Mouse (Mus musculus): ENCODE measurements around the gene Tsga10.
"Not testable (repeated sequence)": the region's sequence is repeated elsewhere in the genome, so short reads cannot be mapped to it uniquely, and the experiment has no call there.

Tsga10 gene

GRCm38 (mm10) chr1:37719761-37720640, 146.2 kb downstream of the Tsga10 start, which contains the start of gene 2010300C02Rik:
TSS of gene 2010300C02Rik (minus strand) at chr1:37720085.
- TF ChIP-seq CTCF (conservative IDR thresholded peaks at IDR 0.05; ENCODE audit: low read length) = no peak
- no peak for TF ChIP-seq POU5F1 (IDR thresholded peaks at IDR 0.05; ENCODE audit: borderline replicate concordance, low read length)
- TF ChIP-seq NANOG (IDR thresholded peaks at IDR 0.05; ENCODE audit: borderline replicate concordance, low read length) = no peak
- H3K4me1 ChIP-seq (replicated peaks; ENCODE audit: low read depth, low read length) = peaks cover 17% of the 10 kb centered on the region
- H3K9me3 ChIP-seq (ENCODE audit: low read length) = no peaks in the 10 kb centered on the region
- H3K27me3 ChIP-seq (ENCODE audit: insufficient read depth, low read length) = peaks cover 53% of the 10 kb centered on the region
- H3K36me3 ChIP-seq (ENCODE audit: insufficient read depth, low read length) = no peaks in the 10 kb centered on the region
- peak within 1 kb of the TSS; percentile 85 for H3K4me3 ChIP-seq (replicated peaks; ENCODE audit: low read length)

DNA sequence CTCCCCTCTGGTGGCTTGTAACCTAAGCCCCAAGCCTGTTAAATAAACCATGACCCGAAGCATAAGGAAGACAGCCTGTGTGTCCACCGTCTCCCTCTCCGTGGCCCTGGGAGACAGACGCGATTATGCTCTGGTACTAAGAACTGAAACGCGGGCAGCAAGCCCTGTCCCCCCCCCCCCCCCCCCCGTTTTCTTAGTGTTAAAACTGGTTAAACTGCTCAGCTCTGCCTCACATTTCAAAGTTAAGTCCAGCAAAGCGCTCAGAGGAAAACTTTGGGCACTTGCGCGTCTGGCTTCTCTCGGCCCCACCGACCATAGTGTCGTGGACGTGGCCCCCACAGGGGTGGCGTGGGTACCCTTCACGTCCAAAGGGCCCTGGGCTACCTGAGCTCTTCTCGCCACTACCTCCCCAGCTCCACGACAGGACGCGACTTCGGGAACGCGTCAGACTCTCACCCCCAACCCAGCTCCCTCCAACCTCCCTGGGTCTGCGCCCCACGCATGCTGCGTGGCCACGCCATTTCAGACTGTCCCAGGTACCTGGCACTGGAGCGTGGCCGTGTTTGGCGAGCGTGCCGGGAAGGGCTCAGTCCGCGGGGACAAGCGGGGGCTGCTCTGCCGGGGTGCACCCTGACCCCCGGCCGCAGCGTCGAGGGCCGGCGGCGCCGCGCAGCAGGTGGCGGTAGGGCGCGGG, 147.1 kb downstream of the Tsga10 start:
- H3K36me3 ChIP-seq (ENCODE audit: insufficient read depth, low read length) = no peaks in the 10 kb centered on the region
- no peak for TF ChIP-seq POU5F1 (IDR thresholded peaks at IDR 0.05; ENCODE audit: borderline replicate concordance, low read length)
- no peak for TF ChIP-seq NANOG (IDR thresholded peaks at IDR 0.05; ENCODE audit: borderline replicate concordance, low read length)
- no peak for TF ChIP-seq CTCF (conservative IDR thresholded peaks at IDR 0.05; ENCODE audit: low read length)
- H3K4me3 ChIP-seq (replicated peaks; ENCODE audit: low read length) = peak overlapping the region; percentile 85
- H3K27me3 ChIP-seq (ENCODE audit: insufficient read depth, low read length) = peaks cover 53% of the 10 kb centered on the region
- no peaks in the 10 kb centered on the region for H3K9me3 ChIP-seq (ENCODE audit: low read length)
- peaks cover 17% of the 10 kb centered on the region for H3K4me1 ChIP-seq (replicated peaks; ENCODE audit: low read depth, low read length)

- TF ChIP-seq NANOG (IDR thresholded peaks at IDR 0.05; ENCODE audit: borderline replicate concordance, low read length) (no peak), POU5F1 (IDR thresholded peaks at IDR 0.05; ENCODE audit: borderline replicate concordance, low read length) (no peak), CTCF (conservative IDR thresholded peaks at IDR 0.05; ENCODE audit: low read length) (no peak)
- H3K27me3 ChIP-seq (ENCODE audit: insufficient read depth, low read length) = peaks cover 53% of the 10 kb centered on the region
- peaks cover 17% of the 10 kb centered on the region for H3K4me1 ChIP-seq (replicated peaks; ENCODE audit: low read depth, low read length)
- H3K9me3 ChIP-seq (ENCODE audit: low read length) = no peaks in the 10 kb centered on the region
- no peaks in the 10 kb centered on the region for H3K36me3 ChIP-seq (ENCODE audit: insufficient read depth, low read length)
- H3K4me3 ChIP-seq (replicated peaks; ENCODE audit: low read length) = no peak overlapping the region
These were observed 147.7 kb downstream of the Tsga10 start for GRCm38 (mm10) chr1:37718516-37718915.

GRCm38 (mm10) chr1:37717415-37718195, 148.6 kb downstream of the Tsga10 start:
- no peak overlapping the region for H3K4me3 ChIP-seq (replicated peaks; ENCODE audit: low read length)
- TF ChIP-seq CTCF (conservative IDR thresholded peaks at IDR 0.05; ENCODE audit: low read length) = no peak
- TF ChIP-seq POU5F1 (IDR thresholded peaks at IDR 0.05; ENCODE audit: borderline replicate concordance, low read length) = no peak
- TF ChIP-seq NANOG (IDR thresholded peaks at IDR 0.05; ENCODE audit: borderline replicate concordance, low read length) = no peak
- peaks cover 17% of the 10 kb centered on the region for H3K4me1 ChIP-seq (replicated peaks; ENCODE audit: low read depth, low read length)
- H3K27me3 ChIP-seq (ENCODE audit: insufficient read depth, low read length) = peaks cover 51% of the 10 kb centered on the region
- H3K9me3 ChIP-seq (ENCODE audit: low read length) = no peaks in the 10 kb centered on the region
- H3K36me3 ChIP-seq (ENCODE audit: insufficient read depth, low read length) = no peaks in the 10 kb centered on the region

DNA sequence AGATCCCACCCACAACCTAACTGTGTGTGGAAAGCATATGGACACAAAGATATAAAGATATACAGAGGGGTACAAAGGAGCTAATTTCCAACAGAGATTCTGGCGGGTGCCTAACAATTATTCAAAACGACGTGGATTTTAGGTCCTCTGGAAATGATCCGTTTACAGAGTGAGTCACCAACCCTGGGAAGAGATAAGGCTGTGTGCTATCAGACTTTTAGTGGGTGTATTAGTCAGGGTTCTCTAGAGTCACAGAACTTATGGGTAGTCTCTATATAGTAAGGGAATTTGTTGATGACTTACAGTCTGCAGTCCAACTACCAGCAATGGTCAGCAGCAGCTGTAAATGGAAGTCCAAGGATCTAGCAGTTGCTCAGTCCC, 153.9 kb downstream of the Tsga10 start:
- H3K27me3 ChIP-seq (ENCODE audit: insufficient read depth, low read length); H3K36me3 ChIP-seq (ENCODE audit: insufficient read depth, low read length); H3K4me3 ChIP-seq (replicated peaks; ENCODE audit: low read length); H3K9me3 ChIP-seq (ENCODE audit: low read length); H3K4me1 ChIP-seq (replicated peaks; ENCODE audit: low read depth, low read length): not testable (repeated sequence)

- H3K36me3 ChIP-seq (ENCODE audit: insufficient read depth, low read length) = no peaks in the 10 kb centered on the region
- H3K4me1 ChIP-seq (replicated peaks; ENCODE audit: low read depth, low read length) = peaks cover 3% of the 10 kb centered on the region; the same call in 1 of the 2 replicates
- H3K9me3 ChIP-seq (ENCODE audit: low read length) = no peaks in the 10 kb centered on the region
- H3K27me3 ChIP-seq (ENCODE audit: insufficient read depth, low read length) = 0 out of 2 replicates have a peak, but pooled peaks cover 6% of the 10 kb centered on the region
- TF ChIP-seq CTCF (conservative IDR thresholded peaks at IDR 0.05; ENCODE audit: low read length) = no peak
- TF ChIP-seq POU5F1 (IDR thresholded peaks at IDR 0.05; ENCODE audit: borderline replicate concordance, low read length) = no peak
- no peak overlapping the region for H3K4me3 ChIP-seq (replicated peaks; ENCODE audit: low read length)
These were observed 154.5 kb downstream of the Tsga10 start for GRCm38 (mm10) chr1:37711596-37712356.

- H3K4me3 ChIP-seq (replicated peaks; ENCODE audit: low read length) = no peak overlapping the region
- TF ChIP-seq NANOG (IDR thresholded peaks at IDR 0.05; ENCODE audit: borderline replicate concordance, low read length) (no peak), POU5F1 (IDR thresholded peaks at IDR 0.05; ENCODE audit: borderline replicate concordance, low read length) (no peak), CTCF (conservative IDR thresholded peaks at IDR 0.05; ENCODE audit: low read length) (no peak)
These were observed 155.1 kb downstream of the Tsga10 start for GRCm38 (mm10) chr1:37711082-37711481.

More at GRCm38 (mm10) chr1:37711082-37711481, 155.1 kb downstream of the Tsga10 start:
- 0 out of 2 replicates have a peak, but pooled peaks cover 4% of the 10 kb centered on the region for H3K27me3 ChIP-seq (ENCODE audit: insufficient read depth, low read length)
- no peaks in the 10 kb centered on the region for H3K9me3 ChIP-seq (ENCODE audit: low read length)
- H3K36me3 ChIP-seq (ENCODE audit: insufficient read depth, low read length) = no peaks in the 10 kb centered on the region
- H3K4me1 ChIP-seq (replicated peaks; ENCODE audit: low read depth, low read length) = no peaks in the 10 kb centered on the region
